In the genomic region with DNA sequence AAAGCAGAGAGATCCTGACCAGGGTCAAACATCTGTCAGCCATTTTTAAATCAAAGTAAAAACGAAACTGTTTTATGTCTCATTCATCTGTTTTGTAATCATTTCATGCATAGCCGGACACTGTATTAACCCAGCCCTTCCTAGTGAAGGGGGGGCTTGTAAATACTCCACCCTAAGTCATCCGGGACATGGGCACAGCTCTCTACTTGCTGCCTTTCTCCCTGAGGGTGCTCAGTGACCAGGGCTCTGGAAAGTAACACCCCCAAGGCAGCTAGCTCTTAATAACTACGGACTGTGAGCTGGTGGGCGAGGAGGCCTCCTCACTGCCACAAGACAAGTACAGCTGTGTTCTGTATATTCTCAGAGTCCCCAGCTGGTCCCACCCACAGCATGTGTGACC, we compare ENCODE assay signal across 22 mouse cellular contexts. TPM values are rescaled to one million over a fixed set of nuclear protein-coding genes. Genes with fewer than 3 reads are reported as not detected.
DNase-seq lines count a peak whose midpoint lies in the region; ATAC-seq lines count a peak whose summit lies in the region.
"Had no signal": no experiment of that assay in that cellular context is flagged by ENCODE, and none has a peak within 500 bp of the region (broad histone marks: within the 10 kb centered on the region; RNA-seq: fewer than 3 reads in every experiment).

No protein-coding gene starts in this region.

- no peak overlapping the region for H3K4me2 ChIP-seq in heart, embryonic 16.5 days (ENCODE audit: low read depth, low read length)
- no peak overlapping the region for H3K4me2 ChIP-seq in stomach, embryonic 14.5 days (replicated peaks; ENCODE audit: low read depth, low read length)
- H3K4me2 ChIP-seq: heart, embryonic 12.5 days; intestine, embryonic 15.5 days; midbrain, embryonic 12.5 days; neural tube, embryonic 15.5 days had no signal

- no peaks in the 10 kb centered on the region for H3K4me1 ChIP-seq in heart, embryonic 16.5 days (ENCODE audit: control insufficient read depth, insufficient read depth, low read length)
- no peaks in the 10 kb centered on the region for H3K4me1 ChIP-seq in heart, embryonic 10.5 days
- H3K4me1 ChIP-seq in brown adipose tissue, adult 24 weeks (ENCODE audit: control insufficient read depth, insufficient read depth, insufficient read length, low read length), result peaks cover 4% of the 10 kb centered on the region; the same call in 1 of the 2 replicates
- no peaks in the 10 kb centered on the region for H3K4me1 ChIP-seq in stomach, embryonic 14.5 days (ENCODE audit: control insufficient read depth, insufficient read depth, low read length)
- H3K4me1 ChIP-seq: heart, embryonic 12.5 days; hindbrain, embryonic 10.5 days; intestine, embryonic 15.5 days; midbrain, embryonic 12.5 days; neural tube, embryonic 15.5 days had no signal

- peak overlapping the region; percentile 15; the same call in 1 of the 2 replicates for H3K27ac ChIP-seq in heart, embryonic 16.5 days (ENCODE audit: low read length)
- H3K27ac ChIP-seq in heart, embryonic 10.5 days, result no peak overlapping the region
- peak overlapping the region; percentile 77 for H3K27ac ChIP-seq in brown adipose tissue, adult 24 weeks (replicated peaks; ENCODE audit: low read depth, low read length)
- peak overlapping the region; percentile 44; the same call in 1 of the 2 replicates for H3K27ac ChIP-seq in stomach, embryonic 14.5 days (ENCODE audit: low read length)
- H3K27ac ChIP-seq: hindbrain, embryonic 10.5 days; intestine, embryonic 15.5 days; layer of hippocampus, adult 2 months; midbrain, embryonic 12.5 days; neural tube, embryonic 15.5 days had no signal

- WGBS in heart, embryonic 16.5 days, result 65% methylated on average over 5 of the region's 5 CpGs
- WGBS in heart, embryonic 10.5 days, result 73% methylated on average over 5 of the region's 5 CpGs
- 43% methylated on average over 5 of the region's 5 CpGs for WGBS in stomach, embryonic 14.5 days

- no peaks in the 10 kb centered on the region for H3K27me3 ChIP-seq in heart, embryonic 16.5 days (ENCODE audit: control insufficient read depth, insufficient read depth, low read length)
- H3K27me3 ChIP-seq in heart, embryonic 10.5 days (ENCODE audit: insufficient read depth, poor library complexity, severe bottlenecking), result no peaks in the 10 kb centered on the region
- H3K27me3 ChIP-seq in stomach, embryonic 14.5 days (ENCODE audit: control insufficient read depth, insufficient read depth, low read length), result no peaks in the 10 kb centered on the region
- H3K27me3 ChIP-seq: heart, embryonic 12.5 days; intestine, embryonic 15.5 days; midbrain, embryonic 12.5 days; neural tube, embryonic 15.5 days had no signal

- ATAC-seq in heart, embryonic 16.5 days (replicated peaks; ENCODE audit: extremely low read depth, insufficient read depth, low FRiP score), result no peak
- ATAC-seq in stomach, embryonic 14.5 days (ENCODE audit: insufficient number of reproducible peaks, insufficient read depth, low FRiP score, low read depth), result no peak; the same call in 1 of the 2 replicates
- ATAC-seq: forebrain, embryonic 16.5 days; hindbrain, embryonic 16.5 days; intestine, embryonic 15.5 days had no signal

- H3K9me3 ChIP-seq in heart, embryonic 16.5 days (replicated peaks; ENCODE audit: control insufficient read depth, low read length), result no peaks in the 10 kb centered on the region
- no peaks in the 10 kb centered on the region for H3K9me3 ChIP-seq in heart, embryonic 10.5 days
- H3K9me3 ChIP-seq in stomach, embryonic 14.5 days (ENCODE audit: control insufficient read depth, low read depth, low read length), result no peaks in the 10 kb centered on the region
- H3K9me3 ChIP-seq: heart, embryonic 12.5 days; hindbrain, embryonic 10.5 days; intestine, embryonic 15.5 days; midbrain, embryonic 12.5 days; neural tube, embryonic 15.5 days had no signal

- H3K36me3 ChIP-seq in heart, embryonic 16.5 days (ENCODE audit: control insufficient read depth, insufficient read depth), result no peaks in the 10 kb centered on the region
- no peaks in the 10 kb centered on the region for H3K36me3 ChIP-seq in heart, embryonic 10.5 days
- no peaks in the 10 kb centered on the region for H3K36me3 ChIP-seq in stomach, embryonic 14.5 days (ENCODE audit: control insufficient read depth, insufficient read depth, low read length)
- H3K36me3 ChIP-seq: heart, embryonic 12.5 days; hindbrain, embryonic 10.5 days; intestine, embryonic 15.5 days; midbrain, embryonic 12.5 days; neural tube, embryonic 15.5 days had no signal

- H3K4me3 ChIP-seq in heart, embryonic 16.5 days (ENCODE audit: low read length), result no peak overlapping the region
- no peak overlapping the region for H3K4me3 ChIP-seq in heart, embryonic 10.5 days
- no peak overlapping the region for H3K4me3 ChIP-seq in brown adipose tissue, adult 24 weeks (ENCODE audit: insufficient read depth, low read depth, low read length)
- no peak overlapping the region for H3K4me3 ChIP-seq in stomach, embryonic 14.5 days (ENCODE audit: low read depth, low read length)
- H3K4me3 ChIP-seq: heart, embryonic 12.5 days; hindbrain, embryonic 10.5 days; intestine, embryonic 15.5 days; layer of hippocampus, adult 2 months; midbrain, embryonic 12.5 days; neural tube, embryonic 15.5 days had no signal

- H3K9ac ChIP-seq in heart, embryonic 16.5 days (ENCODE audit: low read length), result no peak overlapping the region
- H3K9ac ChIP-seq in stomach, embryonic 14.5 days (replicated peaks; ENCODE audit: low read depth, low read length), result no peak overlapping the region
- H3K9ac ChIP-seq: heart, embryonic 12.5 days; intestine, embryonic 15.5 days; midbrain, embryonic 12.5 days; neural tube, embryonic 15.5 days had no signal

- DNase-seq in heart, embryonic 10.5 days (ENCODE audit: low spot score), result no peak
- peak; percentile 71 for DNase-seq in A20 (ENCODE audit: low read depth, low spot score)
- no peak for DNase-seq in right cerebral cortex, postnatal 14 days
- DNase-seq in ovary, postnatal 10 days (ENCODE audit: low spot score), result no peak
- DNase-seq: adrenal gland, postnatal 10 days; cerebellum, adult 2 months; cerebellum, postnatal 25 days; embryo, embryonic 11 days; kidney, adult 9 months; kidney, postnatal 14 days; thymus, postnatal 14 days had no signal

RNA-seq across cellular contexts. Expression of a gene that starts 13.1 kb away (rescaled TPM):
- polyA plus RNA-seq in heart, embryonic 16.5 days (2015; fragmentation: Nextera tagmentation; extraction: Ambion mirVana), result 25.8 and 26.4 TPM in 2 replicates
- 26.5 and 30.1 TPM in 2 replicates for polyA plus RNA-seq in heart, embryonic 10.5 days (2016; fragmentation: Nextera tagmentation; extraction: Ambion mirVana)
- polyA plus RNA-seq in brown adipose tissue, adult 24 weeks (2012; ENCODE audit: insufficient read depth, insufficient read length, missing spikeins), result 65.9 and 67.5 TPM in 2 replicates
- polyA plus RNA-seq in stomach, embryonic 14.5 days (2014; fragmentation: Nextera tagmentation; extraction: Ambion mirVana), result 8.9 and 10.7 TPM in 2 replicates

RNA-seq across cellular contexts. Expression of a gene that starts 45.2 kb away (rescaled TPM):
- 13.0 and 14.7 TPM in 2 replicates for polyA plus RNA-seq in heart, embryonic 16.5 days (2015; fragmentation: Nextera tagmentation; extraction: Ambion mirVana)
- polyA plus RNA-seq in heart, embryonic 10.5 days (2016; fragmentation: Nextera tagmentation; extraction: Ambion mirVana), result 22.3 and 25.7 TPM in 2 replicates
- 8.2 and 8.6 TPM in 2 replicates for polyA plus RNA-seq in brown adipose tissue, adult 24 weeks (2012; ENCODE audit: insufficient read depth, insufficient read length, missing spikeins)
- 21.6 and 22.4 TPM in 2 replicates for polyA plus RNA-seq in stomach, embryonic 14.5 days (2014; fragmentation: Nextera tagmentation; extraction: Ambion mirVana)

RNA-seq across cellular contexts. Expression of a gene that starts 45.8 kb away (rescaled TPM):
- polyA plus RNA-seq in heart, embryonic 16.5 days (2015; fragmentation: Nextera tagmentation; extraction: Ambion mirVana), result 41.1 and 47.3 TPM in 2 replicates
- 52.7 and 64.4 TPM in 2 replicates for polyA plus RNA-seq in heart, embryonic 10.5 days (2016; fragmentation: Nextera tagmentation; extraction: Ambion mirVana)
- 16.9 TPM in 2 replicates for polyA plus RNA-seq in brown adipose tissue, adult 24 weeks (2012; ENCODE audit: insufficient read depth, insufficient read length, missing spikeins)
- polyA plus RNA-seq in stomach, embryonic 14.5 days (2014; fragmentation: Nextera tagmentation; extraction: Ambion mirVana), result 62.2 and 65.9 TPM in 2 replicates
